Mouse (Mus musculus): ENCODE results near the gene Zzef1. TPM values are rescaled to one million over a fixed set of nuclear protein-coding genes. Genes with fewer than 3 reads are reported as not detected.

The Zzef1 gene
- total RNA-seq, 2 experiments from 2014 or later: 17.2 to 21.7 TPM

GRCm38 (mm10) chr11:72806556-72806955, 10.5 kb downstream of the Zzef1 start:
- no peak for DNase-seq

GRCm38 (mm10) chr11:72807992-72808391, 12.0 kb downstream of the Zzef1 start:
- no peak for DNase-seq

- DNase-seq: no peak
Measured at GRCm38 (mm10) chr11:72813687-72814086, 17.7 kb downstream of the Zzef1 start.

GRCm38 (mm10) chr11:72814188-72814587, 18.2 kb downstream of the Zzef1 start:
- DNase-seq: no peak

- no peak for DNase-seq
Measured at GRCm38 (mm10) chr11:72816859-72817258, 20.8 kb downstream of the Zzef1 start.

GRCm38 (mm10) chr11:72818067-72818466, 22.0 kb downstream of the Zzef1 start:
- DNase-seq: no peak

GRCm38 (mm10) chr11:72821041-72821440, 25.0 kb downstream of the Zzef1 start:
- DNase-seq: no peak

- no peak for DNase-seq
Measured at GRCm38 (mm10) chr11:72829869-72830268, 33.8 kb downstream of the Zzef1 start.

- no peak for DNase-seq
Measured at GRCm38 (mm10) chr11:72842731-72843130, 46.7 kb downstream of the Zzef1 start.

- DNase-seq: no peak
Measured at GRCm38 (mm10) chr11:72843576-72843975, 47.5 kb downstream of the Zzef1 start.

- DNase-seq: no peak
Measured at GRCm38 (mm10) chr11:72845526-72845925, 49.5 kb downstream of the Zzef1 start.

- no peak for DNase-seq
Measured at GRCm38 (mm10) chr11:72846685-72847084, 50.7 kb downstream of the Zzef1 start.

- no peak for DNase-seq
Measured at GRCm38 (mm10) chr11:72847831-72848628, 52.0 kb downstream of the Zzef1 start.

GRCm38 (mm10) chr11:72850419-72851131, 54.5 kb downstream of the Zzef1 start:
- no peak for DNase-seq

GRCm38 (mm10) chr11:72851214-72851613, 55.2 kb downstream of the Zzef1 start:
- no peak for DNase-seq

GRCm38 (mm10) chr11:72852122-72852521, 56.1 kb downstream of the Zzef1 start:
- no peak for DNase-seq

- DNase-seq: no peak
Measured at GRCm38 (mm10) chr11:72853086-72853485, 57.1 kb downstream of the Zzef1 start.

GRCm38 (mm10) chr11:72854251-72854650, 58.2 kb downstream of the Zzef1 start:
- no peak for DNase-seq

GRCm38 (mm10) chr11:72856764-72857163, 60.7 kb downstream of the Zzef1 start:
- no peak for DNase-seq

- no peak for DNase-seq
Measured at GRCm38 (mm10) chr11:72861236-72861635, 65.2 kb downstream of the Zzef1 start.

- no peak for DNase-seq
Measured at GRCm38 (mm10) chr11:72866446-72866845, 70.4 kb downstream of the Zzef1 start.

- DNase-seq: no peak
Measured at GRCm38 (mm10) chr11:72872061-72872460, 76.0 kb downstream of the Zzef1 start.

- no peak for DNase-seq
Measured at GRCm38 (mm10) chr11:72892623-72893022, 96.6 kb downstream of the Zzef1 start.

- no peak for DNase-seq
Measured at GRCm38 (mm10) chr11:72908391-72908790, 112.4 kb downstream of the Zzef1 start.

Data from gastrocnemius, postnatal 10 days (tissue).